Mouse (Mus musculus): ENCODE results near the gene Specc1l. TPM values are rescaled to one million over a fixed set of nuclear protein-coding genes. Genes with fewer than 3 reads are reported as not detected.
A peak's percentile ranks its signal among the peaks of the same experiment; 100 is the strongest.

The Specc1l gene
- polyA plus RNA-seq, 1 experiment from 2014 or later, result 30.9 TPM

DNA sequence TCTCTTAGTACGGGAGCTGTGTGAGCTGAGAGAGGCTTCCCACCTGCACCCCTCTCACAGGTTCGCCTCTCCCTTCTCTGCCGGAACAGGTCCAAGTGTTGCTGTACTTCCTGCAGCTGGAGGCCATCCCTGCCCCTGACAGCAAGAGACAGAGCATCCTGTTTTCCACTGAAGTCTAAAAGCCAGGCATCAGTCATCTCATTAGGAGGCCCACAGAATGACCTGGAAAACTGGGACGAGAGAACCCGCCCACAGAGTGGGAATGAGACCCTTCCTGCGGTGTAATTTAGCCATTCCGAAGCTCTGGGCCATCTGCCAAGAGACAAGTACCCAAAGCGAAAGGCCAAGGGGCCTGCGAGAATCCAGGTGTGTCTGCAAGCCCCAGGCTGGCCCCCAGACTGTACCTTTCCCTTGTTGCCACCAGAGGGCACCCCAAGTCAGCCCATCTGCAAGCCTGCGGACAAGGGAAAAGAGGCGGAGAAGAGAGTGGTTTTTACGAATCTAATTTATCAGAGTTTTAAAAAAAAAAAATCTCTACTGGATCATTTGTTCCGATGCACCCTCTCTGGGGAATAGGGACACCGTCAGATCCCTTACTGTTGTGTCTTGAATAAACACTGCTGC lies 29.6 kb upstream of the Specc1l start:
- WGBS, result 46% methylated on average over 14 of the region's 14 CpGs
- no peak overlapping the region for H3K27ac ChIP-seq (ENCODE audit: low read length)
- H3K27me3 ChIP-seq (ENCODE audit: control insufficient read depth, insufficient read depth, low read depth, low read length), result no peaks in the 10 kb centered on the region
- no peaks in the 10 kb centered on the region; the same call in 1 of the 2 replicates for H3K9me3 ChIP-seq (replicated peaks; ENCODE audit: control insufficient read depth, low read length, poor library complexity, severe bottlenecking)
- H3K4me1 ChIP-seq (ENCODE audit: control insufficient read depth, insufficient read depth, low read length), result no peaks in the 10 kb centered on the region; the same call in 1 of the 2 replicates
- H3K36me3 ChIP-seq (ENCODE audit: control insufficient read depth, insufficient read depth, low read length), result peaks cover 46% of the 10 kb centered on the region
- no peak overlapping the region for H3K9ac ChIP-seq (ENCODE audit: low read depth, low read length)
- peak; percentile 81 for ATAC-seq
- H3K4me3 ChIP-seq (ENCODE audit: low read depth, low read length), result no peak overlapping the region
- H3K4me2 ChIP-seq (ENCODE audit: low read length), result no peak overlapping the region

DNA sequence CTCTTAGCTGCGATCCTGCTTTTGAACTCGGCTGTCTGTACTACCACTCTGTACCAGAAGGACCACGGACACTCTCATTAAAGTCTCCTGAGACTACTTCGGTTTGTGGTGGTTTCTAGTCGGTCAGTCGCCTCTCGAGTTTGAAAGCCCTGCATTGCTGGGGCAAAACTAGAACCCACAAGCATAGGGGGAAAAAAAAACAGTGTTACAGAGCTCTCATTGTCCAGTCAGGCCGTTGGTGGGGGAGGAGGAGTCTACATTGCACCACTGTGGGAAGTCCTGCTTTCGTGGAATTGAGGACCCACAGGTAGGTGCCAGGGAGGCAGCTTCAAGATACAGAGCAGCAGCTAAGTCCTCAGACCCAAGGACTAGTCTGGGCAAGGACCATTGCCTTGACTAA lies 27.0 kb upstream of the Specc1l start:
- Histone ChIP-seq H3K4me1 (ENCODE audit: control insufficient read depth, insufficient read depth, low read length) (no peaks in the 10 kb centered on the region; the same call in 1 of the 2 replicates), H3K36me3 (ENCODE audit: control insufficient read depth, insufficient read depth, low read length) (peaks cover 24% of the 10 kb centered on the region), H3K27ac (ENCODE audit: low read length) (no peak overlapping the region), H3K9ac (ENCODE audit: low read depth, low read length) (no peak overlapping the region), H3K27me3 (ENCODE audit: control insufficient read depth, insufficient read depth, low read depth, low read length) (no peaks in the 10 kb centered on the region), H3K4me3 (ENCODE audit: low read depth, low read length) (no peak overlapping the region), H3K4me2 (ENCODE audit: low read length) (no peak overlapping the region), H3K9me3 (replicated peaks; ENCODE audit: control insufficient read depth, low read length, poor library complexity, severe bottlenecking) (no peaks in the 10 kb centered on the region)
- WGBS, result 91% methylated on average over 9 of the region's 9 CpGs
- ATAC-seq, result no peak

DNA sequence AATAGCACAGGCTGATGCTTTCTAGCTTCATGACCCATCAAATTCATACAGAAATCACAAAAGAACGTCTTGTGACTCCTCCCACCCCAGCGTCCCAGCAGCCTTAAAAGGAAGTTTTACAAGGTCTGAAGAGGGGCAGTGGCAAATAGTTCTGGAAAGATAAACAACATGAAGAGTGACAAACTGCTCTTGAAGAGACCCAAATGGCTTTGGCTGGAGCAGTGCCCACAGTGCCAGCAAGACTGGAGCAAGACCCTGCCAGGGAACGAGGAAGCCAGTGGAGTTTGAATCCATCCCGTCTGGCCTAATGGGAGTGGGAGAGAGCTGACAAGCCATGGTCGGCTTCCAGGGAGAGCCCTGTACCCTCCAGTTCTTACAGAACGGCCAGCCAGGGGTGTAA lies 25.3 kb upstream of the Specc1l start:
- Histone ChIP-seq H3K27me3 (ENCODE audit: control insufficient read depth, insufficient read depth, low read depth, low read length) (no peaks in the 10 kb centered on the region), H3K27ac (ENCODE audit: low read length) (no peak overlapping the region), H3K9ac (ENCODE audit: low read depth, low read length) (no peak overlapping the region), H3K4me2 (ENCODE audit: low read length) (no peak overlapping the region), H3K36me3 (ENCODE audit: control insufficient read depth, insufficient read depth, low read length) (peaks cover 13% of the 10 kb centered on the region), H3K9me3 (replicated peaks; ENCODE audit: control insufficient read depth, low read length, poor library complexity, severe bottlenecking) (0 out of 2 replicates have a peak, but pooled peaks cover 1% of the 10 kb centered on the region), H3K4me3 (ENCODE audit: low read depth, low read length) (no peak overlapping the region), H3K4me1 (ENCODE audit: control insufficient read depth, insufficient read depth, low read length) (no peaks in the 10 kb centered on the region; the same call in 1 of the 2 replicates)
- WGBS, result 52% methylated on average over 6 of the region's 6 CpGs
- ATAC-seq, result no peak

DNA sequence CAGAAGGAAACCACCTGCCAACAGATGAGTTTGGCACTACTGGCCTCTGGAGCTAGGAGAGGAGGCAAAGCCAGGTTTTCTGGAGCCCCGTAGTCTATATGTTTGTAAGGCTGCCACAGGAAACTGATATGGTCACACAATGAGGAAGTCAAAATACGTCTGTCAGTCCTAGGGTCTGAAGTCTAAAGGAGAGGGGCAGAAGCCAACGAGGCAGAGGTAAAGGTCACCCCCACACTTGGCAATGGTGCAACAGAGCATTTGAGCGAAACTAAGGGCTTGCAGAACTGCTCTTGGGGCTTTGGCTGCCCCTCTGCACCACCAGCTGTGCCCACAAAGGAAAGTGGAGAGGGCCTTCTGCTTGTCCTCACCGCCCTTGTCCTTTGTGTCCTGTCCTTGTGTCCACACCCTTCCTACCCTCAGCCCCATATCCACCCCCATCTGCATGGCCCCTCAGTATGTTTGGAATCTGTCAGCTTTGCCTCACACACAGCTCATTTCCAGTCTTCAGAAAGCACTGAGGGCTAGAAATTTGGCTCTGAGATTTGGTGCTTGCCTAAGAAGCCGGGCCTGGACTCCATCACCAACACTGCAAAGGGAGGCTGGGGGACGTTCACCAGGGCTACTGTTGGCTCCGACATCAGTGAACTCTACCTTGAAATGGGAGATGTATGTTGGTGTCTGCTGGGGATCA lies 24.4 kb upstream of the Specc1l start:
- no peak for ATAC-seq
- 84% methylated on average over 8 of the region's 8 CpGs for WGBS
- no peak overlapping the region for H3K27ac ChIP-seq (ENCODE audit: low read length)

DNA sequence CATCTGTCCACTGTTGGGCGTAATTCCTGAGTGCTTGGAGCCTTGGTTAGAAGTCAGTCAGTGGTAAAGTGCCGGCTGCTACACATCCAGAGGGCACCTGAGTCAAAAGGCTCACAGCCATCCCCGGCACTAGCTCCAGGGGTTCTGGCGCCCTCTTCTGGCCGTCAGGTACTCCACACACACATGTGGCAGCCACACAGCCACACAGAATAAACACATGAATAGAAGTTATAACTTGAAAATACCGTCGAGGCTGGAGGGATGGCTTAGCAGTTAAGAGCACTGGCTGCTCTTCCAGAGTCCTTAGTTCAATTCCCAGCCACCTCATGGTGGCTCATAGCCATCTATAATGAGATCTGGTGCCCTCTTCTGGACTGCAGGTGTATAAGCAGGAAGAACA lies 20.2 kb upstream of the Specc1l start:
- 47% methylated on average over 7 of the region's 7 CpGs for WGBS
- H3K4me2 ChIP-seq (ENCODE audit: low read length), result no peak overlapping the region
- no peak overlapping the region for H3K9ac ChIP-seq (ENCODE audit: low read depth, low read length)
- no peak overlapping the region for H3K27ac ChIP-seq (ENCODE audit: low read length)
- no peaks in the 10 kb centered on the region for H3K4me1 ChIP-seq (ENCODE audit: control insufficient read depth, insufficient read depth, low read length)
- H3K27me3 ChIP-seq (ENCODE audit: control insufficient read depth, insufficient read depth, low read depth, low read length), result no peaks in the 10 kb centered on the region
- no peak for ATAC-seq
- H3K4me3 ChIP-seq (ENCODE audit: low read depth, low read length), result no peak overlapping the region
- H3K36me3 ChIP-seq (ENCODE audit: control insufficient read depth, insufficient read depth, low read length), result no peaks in the 10 kb centered on the region
- H3K9me3 ChIP-seq (replicated peaks; ENCODE audit: control insufficient read depth, low read length, poor library complexity, severe bottlenecking), result 0 out of 2 replicates have a peak, but pooled peaks cover 2% of the 10 kb centered on the region

More for the DNA sequence above, 24.4 kb upstream of the Specc1l start:
- H3K9me3 ChIP-seq (replicated peaks; ENCODE audit: control insufficient read depth, low read length, poor library complexity, severe bottlenecking), result 0 out of 2 replicates have a peak, but pooled peaks cover 2% of the 10 kb centered on the region
- H3K36me3 ChIP-seq (ENCODE audit: control insufficient read depth, insufficient read depth, low read length), result peaks cover 8% of the 10 kb centered on the region
- no peak overlapping the region for H3K9ac ChIP-seq (ENCODE audit: low read depth, low read length)
- H3K4me1 ChIP-seq (ENCODE audit: control insufficient read depth, insufficient read depth, low read length), result no peaks in the 10 kb centered on the region; the same call in 1 of the 2 replicates
- H3K27me3 ChIP-seq (ENCODE audit: control insufficient read depth, insufficient read depth, low read depth, low read length), result no peaks in the 10 kb centered on the region
- no peak overlapping the region for H3K4me2 ChIP-seq (ENCODE audit: low read length)
- no peak overlapping the region for H3K4me3 ChIP-seq (ENCODE audit: low read depth, low read length)

DNA sequence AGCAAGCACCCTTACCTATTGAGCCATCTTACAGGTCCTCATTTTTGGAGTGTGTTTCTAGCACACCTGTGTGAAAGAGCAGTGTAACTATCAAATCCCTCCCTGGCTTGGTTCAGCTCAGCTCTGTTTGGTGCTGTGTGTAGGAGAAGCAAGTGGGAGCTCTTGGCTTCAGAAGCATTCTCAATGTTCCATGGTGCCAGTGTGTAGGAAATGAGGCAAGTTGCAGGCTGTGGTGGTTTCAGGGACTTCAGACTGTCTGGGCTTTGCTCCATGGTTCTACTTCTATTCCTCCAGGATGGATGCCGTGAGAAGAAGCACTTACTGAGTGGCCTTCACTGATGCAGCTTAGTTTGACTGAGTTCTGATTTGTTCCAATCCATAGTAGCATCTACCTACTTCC lies 14.1 kb upstream of the Specc1l start:
- no peak overlapping the region for H3K9ac ChIP-seq (ENCODE audit: low read depth, low read length)
- no peak for ATAC-seq
- H3K27ac ChIP-seq (ENCODE audit: low read length), result no peak overlapping the region
- H3K36me3 ChIP-seq (ENCODE audit: control insufficient read depth, insufficient read depth, low read length), result no peaks in the 10 kb centered on the region
- H3K4me1 ChIP-seq (ENCODE audit: control insufficient read depth, insufficient read depth, low read length), result no peaks in the 10 kb centered on the region
- no peaks in the 10 kb centered on the region for H3K9me3 ChIP-seq (replicated peaks; ENCODE audit: control insufficient read depth, low read length, poor library complexity, severe bottlenecking)
- 86% methylated on average over 1 of the region's 1 CpGs for WGBS
- H3K4me3 ChIP-seq (ENCODE audit: low read depth, low read length), result no peak overlapping the region
- no peaks in the 10 kb centered on the region for H3K27me3 ChIP-seq (ENCODE audit: control insufficient read depth, insufficient read depth, low read depth, low read length)
- no peak overlapping the region for H3K4me2 ChIP-seq (ENCODE audit: low read length)

DNA sequence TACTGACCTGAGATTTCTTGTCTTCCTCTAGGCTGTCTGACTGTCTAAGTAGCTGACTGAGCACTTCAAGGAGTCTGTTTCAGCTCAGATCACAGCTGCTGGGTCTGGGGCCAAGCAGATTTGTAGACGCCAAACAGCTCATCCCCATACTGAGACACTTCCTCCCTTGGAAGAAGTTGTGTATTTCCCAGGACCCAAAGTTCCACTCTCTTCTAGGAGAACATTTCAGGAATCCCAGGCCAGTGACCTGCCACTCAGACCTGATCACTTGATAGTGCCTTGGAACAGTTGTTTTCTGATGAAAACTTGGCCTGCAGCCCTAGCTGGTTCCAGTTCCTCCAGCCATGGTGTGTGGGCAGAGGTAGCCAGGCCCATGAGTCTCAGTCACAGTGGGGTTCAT lies 11.1 kb upstream of the Specc1l start:
- Histone ChIP-seq H3K4me2 (ENCODE audit: low read length) (no peak overlapping the region), H3K4me3 (ENCODE audit: low read depth, low read length) (no peak overlapping the region), H3K27ac (ENCODE audit: low read length) (no peak overlapping the region), H3K9me3 (replicated peaks; ENCODE audit: control insufficient read depth, low read length, poor library complexity, severe bottlenecking) (no peaks in the 10 kb centered on the region), H3K27me3 (ENCODE audit: control insufficient read depth, insufficient read depth, low read depth, low read length) (no peaks in the 10 kb centered on the region), H3K4me1 (ENCODE audit: control insufficient read depth, insufficient read depth, low read length) (no peaks in the 10 kb centered on the region), H3K9ac (ENCODE audit: low read depth, low read length) (no peak overlapping the region), H3K36me3 (ENCODE audit: control insufficient read depth, insufficient read depth, low read length) (no peaks in the 10 kb centered on the region)
- no peak for ATAC-seq
- 96% methylated on average over 1 of the region's 1 CpGs for WGBS

DNA sequence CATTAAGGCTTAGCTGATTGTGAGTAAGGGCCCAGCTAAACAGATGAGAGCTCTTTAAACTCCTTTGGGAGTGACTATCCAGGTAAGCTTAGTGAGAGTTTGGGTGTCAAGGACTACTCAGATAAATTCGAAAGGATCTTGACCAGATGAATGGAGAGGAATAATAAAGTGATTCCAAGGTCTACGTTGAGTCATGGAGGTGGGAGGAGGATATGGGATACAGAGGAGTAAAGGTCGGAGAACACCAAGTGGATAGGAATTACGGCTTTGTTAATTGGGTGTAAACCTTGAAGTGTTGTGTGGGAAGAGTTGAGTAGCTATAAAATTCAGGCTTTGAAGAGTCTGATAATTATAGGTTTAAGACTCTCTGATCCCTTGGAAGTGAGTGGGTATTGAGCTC lies 5.7 kb upstream of the Specc1l start:
- no peaks in the 10 kb centered on the region for H3K4me1 ChIP-seq (ENCODE audit: control insufficient read depth, insufficient read depth, low read length)
- WGBS, result 81% methylated on average over 4 of the region's 4 CpGs
- H3K4me3 ChIP-seq (ENCODE audit: low read depth, low read length), result no peak overlapping the region
- H3K36me3 ChIP-seq (ENCODE audit: control insufficient read depth, insufficient read depth, low read length), result no peaks in the 10 kb centered on the region
- no peaks in the 10 kb centered on the region for H3K9me3 ChIP-seq (replicated peaks; ENCODE audit: control insufficient read depth, low read length, poor library complexity, severe bottlenecking)
- H3K27me3 ChIP-seq (ENCODE audit: control insufficient read depth, insufficient read depth, low read depth, low read length), result no peaks in the 10 kb centered on the region
- H3K4me2 ChIP-seq (ENCODE audit: low read length), result no peak overlapping the region
- H3K9ac ChIP-seq (ENCODE audit: low read depth, low read length), result no peak overlapping the region
- no peak overlapping the region for H3K27ac ChIP-seq (ENCODE audit: low read length)
- no peak for ATAC-seq

DNA sequence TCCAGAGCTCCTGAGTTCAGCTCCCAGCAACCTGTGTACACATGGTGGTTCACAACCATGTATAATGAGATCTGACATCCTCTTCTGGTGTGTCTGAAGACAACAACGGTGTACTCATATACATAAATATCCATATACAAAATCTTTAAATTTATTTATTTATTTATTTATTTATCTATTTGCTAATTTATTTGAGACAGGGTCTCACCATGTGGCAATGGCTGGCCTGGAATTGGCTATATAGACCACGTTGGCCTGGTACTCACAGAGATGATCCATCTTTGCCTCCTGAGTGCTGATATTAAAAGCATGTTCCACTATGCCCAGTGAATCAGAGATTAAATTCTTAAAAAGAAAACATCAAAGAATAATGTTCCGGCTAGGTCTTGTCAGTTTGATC lies 1.0 kb upstream of the Specc1l start:
- ATAC-seq, result no peak
- no peaks in the 10 kb centered on the region for H3K36me3 ChIP-seq (ENCODE audit: control insufficient read depth, insufficient read depth, low read length)
- H3K27me3 ChIP-seq (ENCODE audit: control insufficient read depth, insufficient read depth, low read depth, low read length), result no peaks in the 10 kb centered on the region
- WGBS, result 95% methylated on average over 3 of the region's 3 CpGs
- H3K27ac ChIP-seq (ENCODE audit: low read length), result no peak overlapping the region; the same call in 1 of the 2 replicates
- H3K4me3 ChIP-seq (ENCODE audit: low read depth, low read length), result no peak overlapping the region
- no peaks in the 10 kb centered on the region for H3K9me3 ChIP-seq (replicated peaks; ENCODE audit: control insufficient read depth, low read length, poor library complexity, severe bottlenecking)
- no peak overlapping the region for H3K9ac ChIP-seq (ENCODE audit: low read depth, low read length)
- peaks cover 17% of the 10 kb centered on the region for H3K4me1 ChIP-seq (ENCODE audit: control insufficient read depth, insufficient read depth, low read length)
- no peak overlapping the region for H3K4me2 ChIP-seq (ENCODE audit: low read length)

All from midbrain, embryonic 16.5 days (tissue).